Mouse (Mus musculus) liver, embryonic 13.5 days (tissue): ENCODE results near the gene Slc38a4. TPM values are rescaled to one million over a fixed set of nuclear protein-coding genes. Genes with fewer than 3 reads are reported as not detected.

ENCODE experiments used
- polyA plus RNA-seq: library from polyadenylated mRNA; unstranded; fragments of >200 nt; fragmentation: Nextera tagmentation; extraction: Ambion mirVana; gene quantifications from 2 replicates; pipeline ENCODE4 v1.2.1, GENCODE M21; 2015

Slc38a4 gene
- polyA plus RNA-seq, 1 experiment from 2014 or later: 38.3 TPM

Other genes with a start within 250 kb of the Slc38a4 start
- gene Pced1b, start 191.2 kb upstream of the Slc38a4 start, polyA plus RNA-seq: 4.6 and 5.8 TPM in 2 replicates
- gene Amigo2, start 191.3 kb upstream of the Slc38a4 start, polyA plus RNA-seq: 0.74 and 1.0 TPM in 2 replicates